Mouse (Mus musculus) kidney, postnatal 36 days (tissue): ENCODE measurements around the gene Gm10352.
"Not testable (repeated sequence)": the region's sequence is repeated elsewhere in the genome, so short reads cannot be mapped to it uniquely, and the experiment has no call there.

ENCODE experiments used
- DNase-seq, 2 experiments: peaks; one replicate each; pipeline ENCODE4 v3.0.0; 2021 to 2022; ENCODE audit warnings: mixed read lengths in 2 of 2

Gm10352 gene

DNA sequence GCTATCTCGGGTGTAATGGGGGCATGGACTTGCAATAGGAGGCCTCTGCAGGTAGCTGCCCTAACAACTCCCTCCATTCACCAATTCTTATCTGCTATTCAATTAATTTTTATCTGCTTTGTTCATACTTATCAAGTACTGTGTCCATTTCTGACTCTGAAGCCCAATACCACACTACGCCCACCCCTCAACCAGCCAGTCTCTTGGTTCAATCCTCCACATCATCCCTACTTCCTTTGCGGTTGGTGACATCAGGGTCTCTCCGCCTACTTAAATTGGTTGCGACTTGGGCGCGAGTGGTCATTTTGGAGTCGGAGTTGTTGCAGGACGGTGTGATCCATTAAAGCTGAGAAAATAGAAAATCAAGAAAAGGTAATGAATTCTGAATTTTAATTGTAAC is at the start of gene Gm10352:
Gene Gm10352, plus strand, starts transcription at position 301 of the 400 bp plus-strand sequence.
- not testable (repeated sequence) for DNase-seq

- not testable (repeated sequence) for DNase-seq
Measured at GRCm38 (mm10) chrY:2932282-2932681, 31.5 kb downstream of the Gm10352 start, which contains the start of gene Gm29289. TSS of gene Gm29289 (plus strand) at chrY:2932582.
